Mouse (Mus musculus): Measurements from ENCODE around the gene Ndufc1. TPM values are rescaled to one million over a fixed set of nuclear protein-coding genes. Genes with fewer than 3 reads are reported as not detected.
"Not testable (repeated sequence)": the region's sequence is repeated elsewhere in the genome, so short reads cannot be mapped to it uniquely, and the experiment has no call there.

Gene Ndufc1
- polyA plus RNA-seq, 1 experiment from 2014 or later: 860 TPM

DNA sequence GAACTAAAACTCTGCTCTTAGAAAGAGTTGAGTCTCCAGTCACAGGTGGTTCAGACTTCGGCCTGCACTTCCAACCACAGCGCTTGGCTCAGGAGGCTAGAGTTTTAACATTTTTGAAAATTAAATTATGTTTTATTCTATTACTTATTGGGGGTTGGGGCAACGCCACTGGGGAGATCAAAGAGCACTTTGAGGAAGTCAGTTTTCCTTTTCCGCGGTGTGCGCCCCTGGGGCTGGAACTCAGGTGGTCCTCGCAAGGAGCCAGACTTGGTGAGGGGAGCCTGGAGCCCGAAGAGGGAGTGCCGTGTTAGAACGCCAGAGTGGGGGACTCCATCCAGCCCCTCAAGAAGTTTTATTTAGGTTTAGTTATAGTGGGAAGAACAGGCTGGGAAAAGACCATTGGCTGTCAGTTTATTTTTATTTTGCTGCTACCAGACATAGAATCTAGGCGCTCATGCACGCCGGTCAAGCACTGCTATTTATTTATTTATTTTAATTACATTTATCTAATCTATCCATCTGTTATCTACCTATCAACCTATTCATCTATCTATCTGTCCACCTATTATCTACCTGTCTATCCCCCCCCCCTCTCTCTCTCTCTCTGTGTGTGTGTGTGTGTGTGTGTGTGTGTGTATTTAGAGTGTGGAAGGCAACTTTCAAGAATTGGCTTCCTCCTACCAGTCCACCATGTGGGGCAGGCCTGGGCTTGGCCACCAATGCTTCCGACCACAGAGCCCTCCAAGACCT lies 49.1 kb downstream of the Ndufc1 start:
- peak overlapping the region; percentile 65 for H3K4me2 ChIP-seq
- ATAC-seq (ENCODE audit: low read depth): no peak
- 28% methylated on average over 14 of the region's 14 CpGs for WGBS

DNA sequence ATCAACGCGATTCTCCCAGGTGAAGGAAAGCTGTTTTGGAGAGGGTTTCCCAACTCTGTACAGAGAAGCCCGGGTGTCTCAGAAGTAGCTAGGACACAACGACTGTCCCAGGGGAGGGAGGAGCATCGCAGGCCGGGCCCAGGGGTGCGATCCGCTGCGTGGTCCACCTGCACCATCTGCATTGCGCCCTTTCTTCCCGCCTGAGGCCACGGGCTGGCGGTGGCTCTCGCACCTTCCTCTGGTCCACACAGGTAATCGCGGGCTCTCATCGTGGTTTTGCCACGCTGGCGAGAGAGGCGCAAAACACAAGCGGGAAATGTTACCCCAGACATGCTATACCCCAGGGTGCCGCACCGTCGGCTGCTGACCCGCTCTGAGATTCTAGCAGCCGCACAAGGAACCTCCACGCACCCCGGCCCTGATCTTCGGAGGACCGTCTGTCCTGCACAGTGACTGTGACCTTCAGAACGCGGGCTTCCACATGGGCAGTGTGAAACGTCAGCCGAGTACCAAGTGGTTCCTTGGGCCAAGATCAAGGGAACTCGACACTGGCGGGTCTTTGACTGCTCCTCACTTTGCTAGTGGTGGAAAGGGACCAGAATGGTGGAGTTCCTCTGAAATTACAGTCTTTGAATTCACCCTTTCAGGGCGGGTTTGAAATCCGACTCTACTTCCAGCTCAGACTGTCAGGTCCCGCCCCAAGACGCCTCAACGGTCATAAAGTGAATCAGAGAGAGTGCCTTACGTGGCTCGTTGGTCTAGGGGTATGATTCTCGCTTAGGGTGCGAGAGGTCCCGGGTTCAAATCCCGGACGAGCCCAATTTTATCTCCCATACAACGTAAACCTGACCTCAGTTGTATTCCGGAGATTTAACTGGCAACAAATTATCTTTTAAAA lies 49.9 kb downstream of the Ndufc1 start:
- H3K4me1 ChIP-seq (replicated peaks): peaks cover 13% of the 10 kb centered on the region
- H3K27me3 ChIP-seq: peaks cover 36% of the 10 kb centered on the region
- H3K36me3 ChIP-seq: no peaks in the 10 kb centered on the region
- H3K27ac ChIP-seq (replicated peaks): 0 out of 2 replicates have a peak overlapping the region, but pooled peaks have one; percentile 18
- H3K9ac ChIP-seq: peak overlapping the region; percentile 66
- ATAC-seq (ENCODE audit: low read depth): peak; percentile 53
- no peaks in the 10 kb centered on the region; the same call in 1 of the 2 replicates for H3K9me3 ChIP-seq
- peak overlapping the region; percentile 46 for H3K4me3 ChIP-seq
- under 1% methylated on average over 48 of the region's 50 CpGs for WGBS
- peak overlapping the region; percentile 65 for H3K4me2 ChIP-seq

More for the DNA sequence above, 49.1 kb downstream of the Ndufc1 start:
- 0 out of 2 replicates have a peak overlapping the region, but pooled peaks have one; percentile 46 for H3K4me3 ChIP-seq
- H3K9ac ChIP-seq: no peak overlapping the region
- H3K36me3 ChIP-seq: no peaks in the 10 kb centered on the region
- H3K27ac ChIP-seq (replicated peaks): no peak overlapping the region
- peaks cover 39% of the 10 kb centered on the region for H3K27me3 ChIP-seq
- H3K4me1 ChIP-seq (replicated peaks): peaks cover 18% of the 10 kb centered on the region
- no peaks in the 10 kb centered on the region; the same call in 1 of the 2 replicates for H3K9me3 ChIP-seq

DNA sequence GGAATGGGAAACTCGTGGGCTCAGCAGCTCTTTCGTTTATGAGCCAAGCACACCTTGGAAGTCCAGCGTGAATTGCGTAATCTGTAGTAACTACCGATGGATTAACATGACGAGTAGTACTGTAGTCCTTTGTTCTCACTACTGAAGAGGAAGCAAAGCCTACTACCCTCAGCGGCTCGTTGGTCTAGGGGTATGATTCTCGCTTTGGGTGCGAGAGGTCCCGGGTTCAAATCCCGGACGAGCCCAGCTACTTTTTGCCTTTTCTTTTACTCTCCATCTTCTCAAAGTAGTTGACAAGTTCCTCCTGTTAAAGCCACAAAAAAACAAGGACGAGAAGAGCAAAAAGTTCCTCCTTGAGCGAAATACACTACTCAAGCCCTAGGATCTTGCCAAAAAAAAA lies 50.6 kb downstream of the Ndufc1 start:
- Histone ChIP-seq H3K36me3 (no peaks in the 10 kb centered on the region), H3K27ac (replicated peaks) (no peak overlapping the region), H3K27me3 (peaks cover 32% of the 10 kb centered on the region), H3K9me3 (no peaks in the 10 kb centered on the region; the same call in 1 of the 2 replicates), H3K4me1 (replicated peaks) (peaks cover 13% of the 10 kb centered on the region), H3K9ac (no peak overlapping the region; the same call in 1 of the 2 replicates), H3K4me2 (peak overlapping the region; percentile 65), H3K4me3 (peak overlapping the region; percentile 46)
- 2% methylated on average over 15 of the region's 15 CpGs for WGBS
- ATAC-seq (ENCODE audit: low read depth): no peak

DNA sequence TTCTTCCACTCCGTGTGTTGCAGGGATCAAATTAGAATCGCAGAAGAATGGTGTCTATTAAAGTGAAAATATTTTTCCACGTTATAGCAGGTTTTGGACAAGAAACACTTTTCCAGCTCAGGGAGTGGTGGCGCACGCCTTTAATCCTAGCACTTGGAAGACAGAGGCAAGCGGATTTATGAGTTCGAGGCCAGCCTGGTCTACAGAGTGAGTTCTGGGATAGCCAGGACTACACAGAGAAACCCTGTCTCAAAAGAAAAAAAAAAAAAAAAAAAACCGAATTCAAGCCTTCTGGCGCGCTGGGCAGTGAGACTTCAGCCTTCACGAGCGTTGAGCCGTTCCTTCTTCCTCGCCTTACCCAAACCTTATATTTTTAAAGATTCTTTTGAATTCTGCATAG lies 51.2 kb downstream of the Ndufc1 start:
- no peak overlapping the region; the same call in 1 of the 2 replicates for H3K9ac ChIP-seq
- no peak for ATAC-seq (ENCODE audit: low read depth)
- no peaks in the 10 kb centered on the region for H3K36me3 ChIP-seq
- peaks cover 13% of the 10 kb centered on the region for H3K4me1 ChIP-seq (replicated peaks)
- H3K4me2 ChIP-seq: peak overlapping the region; percentile 65
- WGBS: 10% methylated on average over 14 of the region's 14 CpGs
- peak overlapping the region; percentile 46 for H3K4me3 ChIP-seq
- no peaks in the 10 kb centered on the region; the same call in 1 of the 2 replicates for H3K9me3 ChIP-seq
- peaks cover 32% of the 10 kb centered on the region for H3K27me3 ChIP-seq
- H3K27ac ChIP-seq (replicated peaks): no peak overlapping the region

DNA sequence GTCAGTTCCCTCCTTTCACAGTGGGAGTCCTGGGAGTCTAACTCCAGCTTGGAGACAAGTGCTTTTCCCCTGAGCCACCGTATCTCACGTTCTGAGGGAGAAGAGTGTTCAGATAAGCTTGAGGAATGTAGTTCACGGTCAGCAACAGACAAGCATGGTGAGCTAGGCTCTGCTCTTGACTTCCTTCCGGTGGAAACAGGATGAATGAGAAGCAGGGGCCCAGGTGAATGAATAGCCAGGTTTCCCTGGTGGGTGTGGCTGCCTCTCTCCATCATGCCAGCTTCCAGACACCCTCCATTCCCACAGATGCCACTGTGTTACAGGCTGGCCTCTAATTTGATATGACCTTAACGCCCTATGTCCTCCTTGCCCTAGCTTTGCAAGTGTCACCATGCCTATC lies 51.7 kb downstream of the Ndufc1 start:
- H3K27me3 ChIP-seq: peaks cover 32% of the 10 kb centered on the region
- no peak overlapping the region for H3K27ac ChIP-seq (replicated peaks)
- peaks cover 13% of the 10 kb centered on the region for H3K4me1 ChIP-seq (replicated peaks)
- no peak for ATAC-seq (ENCODE audit: low read depth)
- no peak overlapping the region for H3K4me2 ChIP-seq
- H3K9ac ChIP-seq: no peak overlapping the region
- no peaks in the 10 kb centered on the region for H3K36me3 ChIP-seq
- 56% methylated on average over 5 of the region's 5 CpGs for WGBS
- H3K4me3 ChIP-seq: no peak overlapping the region
- no peaks in the 10 kb centered on the region; the same call in 1 of the 2 replicates for H3K9me3 ChIP-seq

GRCm38 (mm10) chr3:51354956-51355355 lies 53.8 kb downstream of the Ndufc1 start:
- not testable (repeated sequence) for H3K36me3 ChIP-seq; H3K9me3 ChIP-seq; H3K4me3 ChIP-seq; H3K4me2 ChIP-seq; H3K9ac ChIP-seq; ATAC-seq (ENCODE audit: low read depth); H3K27ac ChIP-seq (replicated peaks)
- Histone ChIP-seq H3K4me1 (replicated peaks) (peaks cover 13% of the 10 kb centered on the region), H3K27me3 (peaks cover 28% of the 10 kb centered on the region)
- WGBS: 91% methylated on average over 6 of the region's 6 CpGs

Other genes starting within 250 kb of the Ndufc1 start
- gene Noct, start 184.5 kb downstream of the Ndufc1 start, polyA plus RNA-seq (2015; fragmentation: Nextera tagmentation; extraction: Ambion mirVana): 21.5 and 22.8 TPM in 2 replicates
- gene Elf2, start 68.3 kb downstream of the Ndufc1 start, polyA plus RNA-seq (2015; fragmentation: Nextera tagmentation; extraction: Ambion mirVana): 39.1 and 46.4 TPM in 2 replicates
- gene Mgarp, start 12.2 kb downstream of the Ndufc1 start, polyA plus RNA-seq (2015; fragmentation: Nextera tagmentation; extraction: Ambion mirVana): 0.28 and 1.7 TPM in 2 replicates
- gene Naa15, start 6.2 kb upstream of the Ndufc1 start, polyA plus RNA-seq (2015; fragmentation: Nextera tagmentation; extraction: Ambion mirVana): 49.8 and 54.2 TPM in 2 replicates
- gene Rab33b, start 74.9 kb upstream of the Ndufc1 start, polyA plus RNA-seq (2015; fragmentation: Nextera tagmentation; extraction: Ambion mirVana): 22.7 and 27.2 TPM in 2 replicates
- 3.4 and 4.1 TPM in 2 replicates for gene Setd7, start 151.9 kb upstream of the Ndufc1 start, polyA plus RNA-seq (2015; fragmentation: Nextera tagmentation; extraction: Ambion mirVana)